Comparison of ENCODE assay signal across 16 mouse cellular contexts in genomic region chr6:112866096-112866495, GRCm38 (mm10).
A peak's percentile ranks its signal among the peaks of the same experiment; 100 is the strongest.
DNase-seq lines count a peak whose midpoint lies in the region; ATAC-seq and TF ChIP-seq lines count a peak whose summit lies in the region.
"Had no signal": no experiment of that assay in that cellular context is flagged by ENCODE, and none has a peak within 500 bp of the region (broad histone marks: within the 10 kb centered on the region; RNA-seq: fewer than 3 reads in every experiment).

No protein-coding gene starts in this region.

- intact Hi-C loops in left cerebral cortex, postnatal 14 days (cut with DNase I), result no loop called here

- no peak overlapping the region for H3K9ac ChIP-seq in forebrain, embryonic 12.5 days
- H3K9ac ChIP-seq in midbrain, embryonic 16.5 days (ENCODE audit: low read depth, low read length), result no peak overlapping the region
- H3K9ac ChIP-seq in kidney, embryonic 15.5 days, result no peak overlapping the region
- H3K9ac ChIP-seq: limb, embryonic 13.5 days; liver, postnatal 0 days had no signal

- H3K27ac ChIP-seq in forebrain, embryonic 10.5 days, result peak overlapping the region; percentile 54; the same call in 1 of the 2 replicates
- H3K27ac ChIP-seq in forebrain, embryonic 12.5 days, result no peak overlapping the region
- H3K27ac ChIP-seq in layer of hippocampus, adult 2 months, result peak overlapping the region; percentile 82
- peak overlapping the region; percentile 58 for H3K27ac ChIP-seq in midbrain, embryonic 16.5 days (ENCODE audit: low read length)
- no peak overlapping the region; the same call in 1 of the 2 replicates for H3K27ac ChIP-seq in kidney, embryonic 15.5 days
- H3K27ac ChIP-seq: limb, embryonic 13.5 days had no signal

- H3K27me3 ChIP-seq in forebrain, embryonic 10.5 days (ENCODE audit: poor library complexity, severe bottlenecking), result no peaks in the 10 kb centered on the region
- H3K27me3 ChIP-seq in forebrain, embryonic 12.5 days, result no peaks in the 10 kb centered on the region
- H3K27me3 ChIP-seq in midbrain, embryonic 16.5 days (ENCODE audit: control insufficient read depth, insufficient read depth, low read depth, low read length), result no peaks in the 10 kb centered on the region
- H3K27me3 ChIP-seq in kidney, embryonic 15.5 days, result no peaks in the 10 kb centered on the region
- H3K27me3 ChIP-seq: CH12.LX; limb, embryonic 13.5 days had no signal

- DNase-seq in forebrain, embryonic 10.5 days (ENCODE audit: extremely low spot score, low spot score), result no peak
- DNase-seq in layer of hippocampus, adult 2 months (ENCODE audit: low spot score in 2 of 2), result no peak
- no peak for DNase-seq in layer of hippocampus, adult 9-10 months (ENCODE audit: low spot score)
- peak; percentile 80 for DNase-seq in Muller cell, postnatal 12 days (ENCODE audit: inconsistent ontology term)
- DNase-seq in left cerebral cortex, postnatal 14 days (ENCODE audit: low spot score in 2 of 2), result no peak
- DNase-seq: cerebellum, postnatal 14 days; heart, adult 11 months; kidney, adult 8-10 months; liver, postnatal 0 days; lung, postnatal 4 days; right cerebral cortex, adult 18-20 months had no signal

- no peak overlapping the region for H3K4me2 ChIP-seq in forebrain, embryonic 12.5 days
- no peak overlapping the region for H3K4me2 ChIP-seq in midbrain, embryonic 16.5 days (ENCODE audit: low read length)
- H3K4me2 ChIP-seq in kidney, embryonic 15.5 days, result no peak overlapping the region
- H3K4me2 ChIP-seq: limb, embryonic 13.5 days had no signal

- H3K9me3 ChIP-seq in forebrain, embryonic 10.5 days, result no peaks in the 10 kb centered on the region
- H3K9me3 ChIP-seq in forebrain, embryonic 12.5 days, result no peaks in the 10 kb centered on the region
- no peaks in the 10 kb centered on the region for H3K9me3 ChIP-seq in midbrain, embryonic 16.5 days (replicated peaks; ENCODE audit: control insufficient read depth, low read length, poor library complexity, severe bottlenecking)
- H3K9me3 ChIP-seq in kidney, embryonic 15.5 days (replicated peaks), result no peaks in the 10 kb centered on the region
- H3K9me3 ChIP-seq: limb, embryonic 13.5 days had no signal

- H3K36me3 ChIP-seq in forebrain, embryonic 10.5 days (replicated peaks), result peaks cover 30% of the 10 kb centered on the region
- peaks cover 21% of the 10 kb centered on the region for H3K36me3 ChIP-seq in forebrain, embryonic 12.5 days (replicated peaks)
- no peaks in the 10 kb centered on the region for H3K36me3 ChIP-seq in midbrain, embryonic 16.5 days (ENCODE audit: control insufficient read depth, insufficient read depth, low read length)
- H3K36me3 ChIP-seq in kidney, embryonic 15.5 days, result no peaks in the 10 kb centered on the region
- H3K36me3 ChIP-seq: limb, embryonic 13.5 days had no signal

- TF ChIP-seq CTCF in layer of hippocampus, adult 2 months (conservative IDR thresholded peaks at IDR 0.05), result no peak

- H3K4me1 ChIP-seq in forebrain, embryonic 10.5 days, result peaks cover 48% of the 10 kb centered on the region
- H3K4me1 ChIP-seq in forebrain, embryonic 12.5 days, result peaks cover 55% of the 10 kb centered on the region
- peaks cover 30% of the 10 kb centered on the region for H3K4me1 ChIP-seq in midbrain, embryonic 16.5 days (ENCODE audit: control insufficient read depth, insufficient read depth, low read length)
- peaks cover 14% of the 10 kb centered on the region for H3K4me1 ChIP-seq in kidney, embryonic 15.5 days

- WGBS in forebrain, embryonic 10.5 days, result 84% methylated on average over 4 of the region's 4 CpGs
- WGBS in forebrain, embryonic 12.5 days, result 77% methylated on average over 4 of the region's 4 CpGs
- 70% methylated on average over 4 of the region's 4 CpGs for WGBS in midbrain, embryonic 16.5 days
- 87% methylated on average over 4 of the region's 4 CpGs for WGBS in kidney, embryonic 15.5 days

- no peak for ATAC-seq in forebrain, embryonic 12.5 days (ENCODE audit: low FRiP score)
- ATAC-seq in midbrain, embryonic 16.5 days, result no peak
- no peak for ATAC-seq in kidney, embryonic 15.5 days (replicated peaks; ENCODE audit: low FRiP score)
- ATAC-seq: liver, postnatal 0 days had no signal

- no peak overlapping the region for H3K4me3 ChIP-seq in forebrain, embryonic 10.5 days
- H3K4me3 ChIP-seq in forebrain, embryonic 12.5 days (replicated peaks), result no peak overlapping the region
- no peak overlapping the region for H3K4me3 ChIP-seq in layer of hippocampus, adult 2 months
- H3K4me3 ChIP-seq in midbrain, embryonic 16.5 days (ENCODE audit: low read depth, low read length), result no peak overlapping the region
- no peak overlapping the region for H3K4me3 ChIP-seq in kidney, embryonic 15.5 days (replicated peaks)
- H3K4me3 ChIP-seq: limb, embryonic 13.5 days had no signal

Comparison
In these comparisons a context has a peak if more than half of its experiments do, and no peak if none do; other contexts are left out.
1. H3K27ac ChIP-seq: peak in forebrain, embryonic 10.5 days (single experiment), layer of hippocampus, adult 2 months (single experiment) and midbrain, embryonic 16.5 days (single experiment); none in forebrain, embryonic 12.5 days (single experiment) and kidney, embryonic 15.5 days (single experiment).